Mouse (Mus musculus): Measurements from ENCODE around the gene Creb3. TPM values are rescaled to one million over a fixed set of nuclear protein-coding genes. Genes with fewer than 3 reads are reported as not detected.
A peak's percentile ranks its signal among the peaks of the same experiment; 100 is the strongest.
"Not testable (repeated sequence)": the region's sequence is repeated elsewhere in the genome, so short reads cannot be mapped to it uniquely, and the experiment has no call there.

Creb3 gene
- total RNA-seq, 2 experiments from 2014 or later = 53.2 to 53.4 TPM

- no peak for DNase-seq
These were observed 21.3 kb downstream of the Creb3 start for GRCm38 (mm10) chr4:43583421-43583820.

GRCm38 (mm10) chr4:43584444-43585416, 22.6 kb downstream of the Creb3 start, which contains the start of gene Msmp:
Msmp (minus strand) TSS chr4:43584494.
- DNase-seq = no peak

- DNase-seq = no peak
These were observed 23.6 kb downstream of the Creb3 start for GRCm38 (mm10) chr4:43585682-43586081.

- peak; percentile 36 for DNase-seq
These were observed 24.3 kb downstream of the Creb3 start for GRCm38 (mm10) chr4:43586411-43586810.

- DNase-seq = no peak
These were observed 25.5 kb downstream of the Creb3 start for GRCm38 (mm10) chr4:43587681-43588080.

- DNase-seq = no peak
These were observed 29.4 kb downstream of the Creb3 start for GRCm38 (mm10) chr4:43591543-43591942.

GRCm38 (mm10) chr4:43591961-43592360, 29.8 kb downstream of the Creb3 start:
- DNase-seq = no peak

GRCm38 (mm10) chr4:43593453-43593852, 31.3 kb downstream of the Creb3 start:
- no peak for DNase-seq

- DNase-seq = not testable (repeated sequence)
These were observed 34.5 kb downstream of the Creb3 start for GRCm38 (mm10) chr4:43596597-43596996.

- DNase-seq = no peak
These were observed 36.1 kb downstream of the Creb3 start for GRCm38 (mm10) chr4:43598200-43598599.

GRCm38 (mm10) chr4:43598650-43599380, 36.7 kb downstream of the Creb3 start:
- DNase-seq = no peak

- DNase-seq = no peak
These were observed 38.2 kb downstream of the Creb3 start for GRCm38 (mm10) chr4:43600195-43600934.

- DNase-seq = no peak
These were observed 42.0 kb downstream of the Creb3 start for GRCm38 (mm10) chr4:43604099-43604498.

- DNase-seq = no peak
These were observed 42.9 kb downstream of the Creb3 start for GRCm38 (mm10) chr4:43604751-43605685.

GRCm38 (mm10) chr4:43612534-43612933, 50.4 kb downstream of the Creb3 start:
- DNase-seq = no peak

- DNase-seq = peak; percentile 20
These were observed 51.1 kb downstream of the Creb3 start for GRCm38 (mm10) chr4:43613060-43613730.
